Mouse (Mus musculus) ovary, postnatal 14 days (tissue): ENCODE measurements around the gene Axin1.
"Not testable (repeated sequence)": the region's sequence is repeated elsewhere in the genome, so short reads cannot be mapped to it uniquely, and the experiment has no call there.

Experiments used
- DNase-seq: peaks from one replicate; pipeline ENCODE4 v3.0.0; 2022; ENCODE audit warnings: low spot score

Axin1 gene

GRCm38 (mm10) chr17:26119766-26120710 is 18.4 kb upstream of the Axin1 start:
- DNase-seq, result peak; percentile 31

DNA sequence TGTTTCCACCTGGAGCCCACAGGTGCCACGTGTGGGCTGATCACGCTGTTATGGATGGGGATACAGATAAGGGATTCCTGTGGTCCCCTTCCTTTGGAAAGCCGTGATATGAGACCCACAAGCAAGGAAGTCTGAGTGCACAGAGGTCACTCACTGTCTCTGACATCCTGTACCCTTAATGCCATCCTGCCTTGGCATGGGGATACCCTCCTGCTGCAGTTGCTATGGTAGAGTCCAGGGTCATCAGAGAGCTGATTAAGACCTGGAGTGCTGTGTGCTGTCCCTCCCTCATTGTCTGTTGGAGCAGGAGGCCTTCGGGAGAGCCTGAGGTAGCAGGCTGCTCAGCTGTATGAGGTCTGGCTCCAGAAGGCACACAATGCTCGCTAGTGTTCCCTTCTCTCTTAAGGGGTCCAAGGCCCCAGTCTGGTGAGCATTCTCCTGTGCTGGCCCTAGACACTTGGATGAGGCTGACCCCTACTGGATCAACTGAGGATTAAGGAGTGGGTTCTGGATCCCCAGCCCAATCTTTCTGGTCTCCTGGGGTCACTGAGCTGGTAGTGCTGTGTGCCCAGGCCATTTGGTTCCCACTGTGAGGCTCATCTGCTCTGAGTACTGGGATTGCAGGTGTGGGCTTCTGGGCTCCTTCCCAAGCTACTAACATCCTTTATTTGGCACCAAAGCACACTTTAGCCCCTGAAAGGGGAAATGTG is 15.9 kb upstream of the Axin1 start:
- DNase-seq, result no peak

- DNase-seq, result peak; percentile 78
Measured at GRCm38 (mm10) chr17:26123267-26123684, 15.2 kb upstream of the Axin1 start, which contains the start of gene Mrpl28. Gene Mrpl28 (plus strand): TSS chr17:26123500.

DNA sequence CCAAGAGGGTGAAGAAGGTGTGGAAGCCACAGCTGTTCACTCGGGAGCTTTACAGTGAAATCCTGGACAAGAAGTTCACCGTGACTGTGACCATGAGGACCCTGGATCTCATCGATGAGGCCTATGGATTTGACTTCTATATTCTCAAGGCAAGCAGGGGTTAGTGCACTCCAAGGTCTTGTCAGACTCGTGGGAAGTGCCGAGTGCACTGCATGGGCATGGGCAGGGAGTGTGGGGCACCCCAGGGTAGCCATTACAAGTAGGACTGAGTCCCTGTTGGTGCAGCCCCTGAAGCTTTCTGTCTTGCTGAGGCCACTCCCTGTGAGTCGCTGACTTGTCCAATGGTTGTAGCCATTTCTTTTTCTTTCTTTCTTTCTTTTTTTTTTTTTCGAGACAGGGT is 13.9 kb upstream of the Axin1 start:
- no peak for DNase-seq

DNA sequence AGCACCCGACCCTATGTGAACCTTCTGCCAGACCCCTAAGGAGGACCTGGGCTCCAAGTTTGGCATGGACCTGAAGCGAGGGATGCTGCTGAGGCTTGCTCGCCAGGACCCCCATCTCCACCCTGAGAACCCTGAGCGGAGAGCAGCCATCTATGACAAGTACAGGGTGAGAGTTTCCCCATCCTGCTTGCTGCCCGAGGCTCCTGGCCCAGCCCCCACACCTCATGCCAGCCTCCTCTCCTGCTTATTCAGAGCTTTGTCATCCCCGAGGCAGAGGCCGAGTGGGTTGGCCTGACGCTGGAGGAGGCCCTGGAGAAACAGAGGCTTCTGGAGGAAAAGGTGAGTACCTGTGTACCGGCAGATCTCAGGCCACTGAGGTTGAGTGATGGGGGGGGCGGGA is 13.3 kb upstream of the Axin1 start:
- no peak for DNase-seq

DNA sequence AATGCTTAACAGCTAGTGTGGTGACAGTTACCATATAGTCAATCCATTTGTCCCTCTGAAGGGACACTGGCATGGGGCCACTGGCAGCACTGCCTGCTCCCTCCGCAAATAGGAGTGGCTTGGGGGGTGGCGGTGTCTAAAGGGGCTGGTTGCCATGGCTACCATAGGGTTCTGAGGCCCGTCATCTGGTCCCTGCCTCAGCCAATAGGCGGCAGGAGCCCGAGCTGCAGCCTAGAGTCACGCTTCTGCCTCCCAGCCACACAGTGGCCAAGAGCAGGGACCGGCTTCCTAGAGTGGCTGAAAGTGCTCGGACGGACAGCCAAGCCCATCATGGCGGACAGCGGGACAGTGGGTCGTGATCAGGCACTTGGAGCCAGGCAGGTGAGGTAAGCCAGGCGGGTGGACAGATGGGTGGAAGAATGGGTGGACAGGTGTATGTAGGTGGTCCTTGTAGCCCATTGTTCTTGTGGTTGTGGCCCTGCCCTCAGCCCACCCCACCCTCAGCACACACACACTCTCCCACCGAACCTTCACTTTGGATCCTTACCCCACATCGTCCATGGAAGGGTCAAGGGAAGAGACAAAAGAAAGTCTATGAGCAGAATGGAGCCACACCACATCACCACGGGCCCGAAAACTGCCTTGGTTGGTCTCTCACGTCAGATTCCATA is 7.3 kb upstream of the Axin1 start:
- DNase-seq, result no peak

- DNase-seq, result no peak
Measured at GRCm38 (mm10) chr17:26131856-26132853, 6.3 kb upstream of the Axin1 start.

- no peak for DNase-seq
Measured at GRCm38 (mm10) chr17:26137106-26137750, 1.3 kb upstream of the Axin1 start.

DNA sequence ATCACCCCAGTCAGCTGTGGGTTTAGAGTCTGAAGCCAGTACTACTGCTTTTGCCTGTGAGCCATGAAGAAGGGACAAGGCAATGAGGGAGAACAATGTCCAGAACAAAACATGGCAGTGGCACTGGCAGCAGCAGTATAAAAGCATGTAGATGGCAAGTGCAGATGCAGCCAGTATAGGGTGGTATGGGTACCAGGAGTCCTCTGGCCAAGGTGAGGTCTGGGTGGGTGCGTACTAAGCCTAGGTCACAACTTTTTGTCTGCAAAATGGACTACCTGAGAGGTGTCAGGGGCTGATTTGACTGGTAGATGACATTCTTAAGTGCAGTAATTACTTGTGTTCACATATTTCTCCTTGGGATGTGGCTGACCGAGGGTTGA is 747 bp upstream of the Axin1 start:
- no peak for DNase-seq

DNA sequence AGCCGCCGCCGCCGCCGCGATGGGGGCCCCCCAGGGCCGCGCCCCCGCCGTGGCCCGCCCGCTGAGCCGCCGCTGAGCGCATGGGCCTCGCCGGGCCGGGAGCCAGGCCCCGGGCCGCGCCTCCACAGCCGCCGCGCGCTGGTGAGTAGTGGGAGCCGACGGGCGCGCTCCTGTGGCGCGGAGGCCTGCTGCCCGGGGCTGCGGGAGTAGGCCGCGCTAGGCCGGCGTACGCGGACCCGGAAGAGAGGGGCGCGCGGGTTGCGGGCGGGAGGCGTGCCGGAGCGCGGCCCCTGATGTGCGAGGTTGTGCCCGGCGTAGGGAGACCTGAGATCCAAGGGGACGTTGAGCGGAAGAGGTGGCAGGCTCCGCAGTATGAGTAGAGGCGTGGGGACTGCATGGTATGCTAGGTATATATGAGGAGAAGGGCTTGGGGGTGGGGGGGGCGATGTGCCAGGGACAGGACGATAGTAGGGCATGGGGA is 453 bp downstream of the Axin1 start:
- no peak for DNase-seq

- DNase-seq, result no peak
Measured at GRCm38 (mm10) chr17:26142796-26143195, 4.3 kb downstream of the Axin1 start.

- no peak for DNase-seq
Measured at GRCm38 (mm10) chr17:26143386-26143785, 4.9 kb downstream of the Axin1 start.

DNA sequence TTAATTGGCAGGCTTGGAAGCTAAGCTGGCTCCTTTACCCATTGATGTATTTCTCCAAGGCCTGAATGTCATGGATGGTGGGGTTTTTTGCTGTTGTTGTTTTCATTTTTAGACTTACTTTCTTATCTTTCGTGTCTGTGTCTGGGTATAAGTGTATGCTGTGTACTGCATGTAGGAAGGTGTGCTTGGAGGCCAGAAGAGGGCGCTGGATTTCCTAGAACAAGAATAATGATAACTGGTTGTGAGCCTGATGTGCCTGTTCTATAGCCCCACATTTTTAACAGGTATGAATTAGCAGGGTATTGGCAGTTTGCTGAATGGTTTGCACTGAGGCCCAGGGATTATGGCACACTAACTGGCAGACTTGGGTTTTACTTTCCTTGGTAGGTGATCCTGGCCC is 10.6 kb downstream of the Axin1 start:
- no peak for DNase-seq

- no peak for DNase-seq
Measured at GRCm38 (mm10) chr17:26151886-26152630, 13.6 kb downstream of the Axin1 start.

DNA sequence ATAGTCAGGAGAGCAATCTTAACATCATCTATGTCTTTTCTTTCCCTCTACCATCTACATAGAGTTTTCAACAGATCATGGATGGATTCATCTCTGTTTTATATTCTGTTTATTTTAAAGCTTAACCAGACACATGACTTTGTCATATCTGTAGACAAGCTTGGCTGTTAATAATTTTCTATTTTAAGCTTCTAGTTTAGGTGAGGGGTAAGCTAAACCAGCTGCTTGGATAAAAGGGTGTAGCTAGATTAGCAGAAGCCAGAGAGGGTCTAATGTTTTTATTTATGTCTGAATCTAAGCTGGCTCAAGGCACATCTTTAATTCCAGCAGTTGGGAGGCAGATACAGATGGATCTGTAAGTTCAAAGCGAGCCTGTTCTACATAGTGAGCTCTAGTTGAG is 24.2 kb downstream of the Axin1 start:
- DNase-seq, result no peak

DNA sequence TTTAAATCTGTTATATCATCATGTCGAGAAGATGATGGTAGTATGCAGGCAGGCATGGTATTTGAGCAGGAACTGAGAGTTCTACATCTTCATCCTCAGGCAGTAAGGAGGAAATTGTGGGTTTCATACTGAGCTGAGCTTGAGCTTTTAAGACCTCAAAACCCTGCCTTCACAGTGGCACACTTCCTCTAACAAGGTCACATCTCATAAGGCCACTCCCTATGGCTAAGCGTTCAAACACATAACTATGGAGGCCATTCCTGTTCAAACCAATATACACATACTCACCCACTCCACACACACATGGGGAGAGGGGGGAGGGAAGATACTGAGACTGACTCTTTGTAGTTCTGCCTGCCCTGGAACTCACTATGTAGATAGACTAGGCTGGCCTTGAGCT is 29.6 kb downstream of the Axin1 start:
- no peak for DNase-seq

DNA sequence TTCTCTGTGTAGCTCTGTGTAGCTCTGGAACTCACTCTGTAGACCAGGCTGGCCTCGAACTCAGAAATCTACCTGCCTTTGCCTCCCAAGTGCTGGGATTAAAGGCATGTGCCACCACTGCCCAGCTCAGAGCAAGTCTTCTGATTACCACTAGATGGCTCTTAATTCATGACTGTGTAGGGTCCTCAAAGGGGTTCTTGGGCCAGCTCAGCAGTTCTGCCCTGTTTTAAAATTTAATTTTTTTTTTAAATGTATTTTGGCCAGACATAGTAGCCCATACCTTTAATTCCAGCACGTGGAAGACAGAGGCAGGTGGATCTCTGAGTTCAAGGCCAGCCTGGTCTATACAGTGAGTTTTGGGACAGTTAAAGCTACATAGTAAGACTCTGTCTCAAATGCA is 36.8 kb downstream of the Axin1 start:
- not testable (repeated sequence) for DNase-seq

GRCm38 (mm10) chr17:26178611-26179010 is 40.1 kb downstream of the Axin1 start:
- no peak for DNase-seq

- no peak for DNase-seq
Measured at GRCm38 (mm10) chr17:26181179-26181578, 42.7 kb downstream of the Axin1 start.

GRCm38 (mm10) chr17:26187592-26187991 is 49.1 kb downstream of the Axin1 start:
- DNase-seq, result no peak
